Mouse (Mus musculus) inflammation-experienced regulatory T-cells, adult 6 months (primary cell): ENCODE data around the gene Disc1. TPM values are rescaled to one million over a fixed set of nuclear protein-coding genes. Genes with fewer than 3 reads are reported as not detected.
A peak's percentile ranks its signal among the peaks of the same experiment; 100 is the strongest.

Experiments used
- ATAC-seq: one replicate; pipeline ENCODE4 v1.8.0; 2017
- polyA plus RNA-seq, 3 experiments: library from polyadenylated mRNA; unstranded; fragments of 100-300 nt; shearing (Covaris generic); gene quantifications; one replicate each; pipeline ENCODE4 v1.2.1; 2017

Disc1 gene
- polyA plus RNA-seq, 3 experiments from 2014 or later, result 0.24 to 0.61 (median 0.40) TPM

DNA sequence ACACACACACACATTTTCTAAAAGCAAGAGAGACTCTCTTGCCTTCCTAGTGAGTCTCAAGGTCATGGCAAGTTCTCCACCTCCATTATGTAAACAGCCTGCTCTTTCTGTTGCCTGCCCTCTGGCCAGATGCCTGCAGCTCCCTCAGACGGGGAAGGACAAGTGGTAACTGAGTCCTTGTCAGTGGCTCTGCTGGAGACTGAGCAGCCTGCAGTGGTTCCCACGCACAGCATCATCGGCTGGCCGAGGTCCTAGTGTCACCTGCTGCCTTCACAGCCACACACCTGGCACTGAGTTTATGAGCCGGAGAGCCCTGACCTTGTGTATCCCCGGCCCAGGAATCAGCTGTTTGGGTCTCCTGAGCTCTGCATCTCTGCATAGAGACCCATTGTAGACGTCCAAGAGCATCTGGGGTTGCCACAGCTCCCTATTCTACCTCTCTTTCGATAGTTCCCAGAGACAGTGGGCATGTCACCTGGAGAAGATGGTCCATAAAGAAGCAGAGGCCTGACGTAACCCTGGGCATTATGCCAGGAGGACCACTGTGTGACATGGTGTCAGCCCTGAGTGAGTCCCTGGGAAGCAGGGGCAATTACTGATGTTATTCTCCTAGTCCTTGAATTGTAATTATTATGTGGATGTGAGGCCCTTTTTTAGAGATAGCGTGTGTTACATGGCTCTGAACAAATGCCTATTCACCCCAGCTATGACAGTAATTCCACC lies 169.2 kb downstream of the Disc1 start:
- no peak for ATAC-seq

- ATAC-seq, result no peak
Observed at GRCm38 (mm10) chr8:125224271-125224699, 170.3 kb downstream of the Disc1 start.

DNA sequence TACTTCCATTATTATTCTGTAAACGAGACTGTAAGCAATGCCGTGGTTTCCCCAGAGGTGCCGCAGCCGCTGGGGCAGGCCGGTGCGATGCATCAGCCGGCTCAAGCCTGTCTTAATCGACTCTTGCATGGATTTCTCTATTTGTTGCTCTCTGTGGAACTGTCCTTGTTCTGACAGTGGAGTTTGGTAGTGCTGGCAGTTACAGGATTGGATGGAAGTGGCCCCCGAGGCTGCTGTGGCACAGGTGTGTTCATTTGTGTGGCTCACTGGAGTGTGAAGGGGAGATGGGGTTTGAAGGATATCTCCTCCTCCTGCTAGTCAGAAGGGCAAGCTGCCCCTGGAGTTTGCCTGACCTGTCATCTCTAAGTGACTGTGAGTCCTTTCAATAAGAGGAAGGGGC lies 171.3 kb downstream of the Disc1 start:
- ATAC-seq, result no peak

DNA sequence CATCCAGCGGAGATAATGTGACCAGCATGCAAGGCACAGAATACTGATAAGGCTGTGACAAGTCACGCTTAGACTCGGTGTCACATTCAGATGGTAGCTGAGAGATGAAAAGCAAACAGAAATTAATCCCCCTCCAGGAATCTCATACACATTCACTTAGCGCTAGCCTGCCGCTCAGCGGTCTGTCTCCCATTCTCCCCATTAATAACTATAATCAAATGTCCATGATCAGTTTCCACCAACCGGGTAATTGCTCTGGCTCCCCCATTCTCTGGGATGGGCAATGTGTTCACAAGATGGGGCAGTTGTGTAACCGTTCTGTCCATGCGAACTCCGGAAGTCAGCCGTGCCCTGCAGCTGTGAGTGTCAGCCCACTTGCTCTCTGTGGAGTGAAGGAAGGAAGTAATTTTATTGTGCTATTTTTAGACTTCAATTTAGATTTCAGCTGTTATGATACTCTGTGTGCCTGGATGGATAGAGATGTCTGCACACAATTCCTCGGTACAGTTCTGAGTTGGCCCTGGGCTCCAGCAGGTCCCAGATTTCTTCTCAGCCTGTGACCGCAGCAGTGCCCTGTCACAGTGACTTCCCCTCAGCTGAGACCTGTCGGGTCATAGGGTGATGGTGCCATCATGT lies 173.1 kb downstream of the Disc1 start:
- no peak for ATAC-seq

DNA sequence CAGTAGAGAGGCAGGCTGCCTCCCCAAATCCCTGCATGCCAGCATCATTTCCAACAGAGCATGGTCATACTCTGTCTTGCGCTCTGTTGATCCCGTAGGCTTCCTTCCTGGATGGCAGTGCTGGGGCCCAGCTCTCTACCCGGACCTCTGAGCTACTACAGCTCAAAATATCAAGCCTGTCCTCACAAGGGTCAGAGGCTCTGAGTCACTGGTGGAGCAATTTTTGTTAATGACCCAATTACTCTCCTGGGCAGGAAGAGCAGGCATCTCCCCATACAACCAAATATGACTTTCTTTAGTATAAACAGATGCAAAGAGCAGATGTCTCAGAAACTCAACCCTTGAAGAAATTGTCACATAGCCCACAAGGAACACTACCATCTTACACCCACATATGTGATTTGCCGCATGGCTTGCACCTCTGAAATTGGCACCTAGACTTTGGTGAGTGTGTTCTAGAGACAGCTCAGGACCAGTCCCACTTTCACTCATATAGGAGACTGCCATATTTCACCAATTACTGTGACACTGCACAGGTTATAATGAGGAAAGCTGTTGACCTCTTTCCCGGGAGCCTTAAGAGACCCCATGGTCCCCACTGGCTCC lies 176.6 kb downstream of the Disc1 start:
- ATAC-seq, result no peak

GRCm38 (mm10) chr8:125232724-125233123 lies 178.7 kb downstream of the Disc1 start:
- ATAC-seq, result no peak

- no peak for ATAC-seq
Observed at GRCm38 (mm10) chr8:125235898-125236835, 182.2 kb downstream of the Disc1 start.

DNA sequence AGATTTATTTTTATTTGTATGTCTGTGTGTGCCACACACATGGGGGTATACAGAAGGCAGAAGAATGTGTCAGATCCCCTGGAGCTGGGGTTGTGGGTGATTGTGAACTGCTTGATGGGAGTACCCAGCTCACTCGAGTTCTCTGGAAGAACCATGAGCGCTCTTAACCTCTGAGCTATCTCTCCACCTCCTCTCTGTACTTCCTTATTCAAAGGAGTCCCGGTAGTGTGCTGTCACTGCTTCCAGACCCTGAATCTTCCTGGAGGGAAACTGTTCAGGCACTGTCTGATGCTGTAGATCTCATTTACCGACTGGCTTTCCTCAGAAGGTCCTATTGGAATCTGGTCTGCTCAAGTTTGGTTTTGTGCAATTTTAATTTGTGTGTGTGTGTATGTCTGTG lies 186.8 kb downstream of the Disc1 start:
- no peak for ATAC-seq

DNA sequence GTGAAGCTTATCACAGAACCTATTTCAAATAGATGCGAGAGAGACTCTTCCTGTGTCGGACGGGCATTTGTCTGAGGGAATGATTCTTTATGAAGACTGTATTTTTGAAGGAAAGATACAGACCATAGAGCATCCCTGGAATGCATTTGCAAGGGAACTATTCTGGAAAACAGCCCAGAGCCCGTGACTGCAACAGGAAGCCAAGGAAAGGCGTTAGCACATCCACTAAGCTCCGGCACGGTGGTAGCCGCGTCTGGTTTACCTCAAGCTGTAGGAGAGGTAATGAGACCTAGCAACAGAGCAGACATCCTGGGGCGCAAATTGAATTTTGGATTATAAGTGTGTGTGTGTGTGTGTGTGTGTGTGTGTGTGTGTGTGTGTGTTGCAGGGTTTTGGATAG lies 188.4 kb downstream of the Disc1 start:
- no peak for ATAC-seq

- ATAC-seq, result no peak
Observed at GRCm38 (mm10) chr8:125242921-125243320, 188.9 kb downstream of the Disc1 start.

- no peak for ATAC-seq
Observed at GRCm38 (mm10) chr8:125246737-125247292, 192.8 kb downstream of the Disc1 start.

DNA sequence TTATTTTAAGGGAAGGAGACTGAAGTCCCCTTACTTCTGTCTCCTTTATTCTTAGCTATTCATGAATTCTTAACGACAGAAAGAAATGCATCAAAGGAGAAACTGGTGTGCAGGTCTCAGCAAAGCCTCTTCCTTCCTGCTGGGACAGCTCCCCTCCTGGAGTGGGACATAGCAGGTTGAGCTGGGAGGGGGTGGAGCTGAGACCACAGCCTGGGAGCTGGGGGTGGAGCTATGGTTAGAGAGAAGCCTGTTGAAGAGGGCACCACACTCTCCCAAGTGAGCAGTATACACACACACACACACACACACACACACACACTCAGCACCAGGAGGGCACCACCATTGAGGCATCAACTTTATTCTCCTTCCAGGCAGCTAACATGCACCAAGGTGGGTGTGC lies 193.4 kb downstream of the Disc1 start:
- ATAC-seq, result no peak

- no peak for ATAC-seq
Observed at GRCm38 (mm10) chr8:125252946-125253345, 199.0 kb downstream of the Disc1 start.

DNA sequence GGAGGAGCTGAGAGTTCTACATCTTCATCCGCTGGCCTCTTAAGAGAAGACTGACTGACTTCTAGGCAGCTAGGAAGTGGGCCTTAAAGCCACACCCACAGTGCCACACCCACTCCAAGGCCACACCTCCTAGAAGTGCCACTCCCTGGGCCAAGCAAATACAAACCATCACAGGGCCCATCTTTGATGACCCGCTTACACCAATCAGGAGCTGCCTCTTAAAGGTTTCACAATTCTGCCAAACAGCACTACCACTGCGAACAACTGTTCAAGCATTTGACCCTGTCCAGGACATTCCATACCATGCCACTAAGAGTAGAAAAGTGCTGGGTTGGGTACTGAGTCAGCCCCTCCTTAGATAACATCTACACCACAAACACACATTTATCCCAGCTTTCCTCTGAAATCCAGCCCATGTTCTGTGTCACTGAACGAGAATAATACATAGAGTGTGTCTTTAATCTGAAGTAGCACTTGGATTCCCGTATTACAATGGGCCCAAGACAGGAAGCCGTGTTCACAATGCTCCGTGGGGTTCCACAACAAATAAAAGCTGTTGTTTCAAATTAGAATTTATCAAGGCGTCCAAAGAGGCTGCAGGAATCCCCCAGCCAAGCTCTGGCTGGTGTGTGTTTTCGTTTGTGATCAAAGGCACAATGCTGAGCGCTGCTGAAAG lies 199.6 kb downstream of the Disc1 start:
- ATAC-seq, result peak; percentile 67

DNA sequence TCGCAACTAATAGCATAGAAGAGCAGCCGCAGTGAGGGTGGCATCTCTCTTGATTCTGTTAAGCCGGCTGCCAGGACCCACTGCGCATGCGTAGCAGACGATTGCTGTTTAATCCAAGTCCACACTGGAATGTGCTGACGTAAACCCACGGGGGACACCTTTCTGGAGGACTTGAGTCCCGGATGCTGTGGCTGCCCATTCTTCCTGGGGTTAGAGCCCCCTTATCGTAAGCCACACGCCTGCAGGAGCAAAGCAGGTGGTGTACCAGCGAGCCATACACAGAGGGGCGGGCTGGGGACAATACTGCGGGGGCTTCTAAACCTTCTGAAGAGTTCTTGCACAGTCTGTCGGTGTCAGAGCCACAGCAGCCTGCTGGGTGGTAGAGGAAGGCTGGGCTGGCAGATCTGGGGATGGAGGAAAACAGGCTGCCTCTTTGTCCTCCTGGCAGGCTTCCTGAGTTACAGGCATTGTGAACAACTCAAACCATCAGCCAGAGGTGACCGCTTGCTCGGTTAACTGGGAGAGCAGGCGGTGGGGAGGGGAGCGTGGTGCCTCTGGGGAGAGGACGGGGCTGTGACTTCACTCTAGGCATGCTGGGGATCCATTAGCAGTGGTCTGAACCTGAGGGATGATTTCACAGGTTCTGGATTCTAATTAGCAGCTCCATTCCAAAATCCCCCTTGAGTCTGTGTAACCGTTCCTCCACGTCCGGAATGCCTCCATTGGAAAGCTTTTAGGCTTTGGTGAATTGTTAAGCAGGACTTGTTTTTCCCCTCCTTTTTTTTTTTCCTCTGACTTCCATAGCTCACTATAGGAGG lies 200.4 kb downstream of the Disc1 start:
- peak; percentile 75 for ATAC-seq

- ATAC-seq, result no peak
Observed at GRCm38 (mm10) chr8:125255006-125255685, 201.2 kb downstream of the Disc1 start.

- no peak for ATAC-seq
Observed at GRCm38 (mm10) chr8:125257660-125258059, 203.7 kb downstream of the Disc1 start.

- no peak for ATAC-seq
Observed at GRCm38 (mm10) chr8:125258806-125259500, 205.0 kb downstream of the Disc1 start.

DNA sequence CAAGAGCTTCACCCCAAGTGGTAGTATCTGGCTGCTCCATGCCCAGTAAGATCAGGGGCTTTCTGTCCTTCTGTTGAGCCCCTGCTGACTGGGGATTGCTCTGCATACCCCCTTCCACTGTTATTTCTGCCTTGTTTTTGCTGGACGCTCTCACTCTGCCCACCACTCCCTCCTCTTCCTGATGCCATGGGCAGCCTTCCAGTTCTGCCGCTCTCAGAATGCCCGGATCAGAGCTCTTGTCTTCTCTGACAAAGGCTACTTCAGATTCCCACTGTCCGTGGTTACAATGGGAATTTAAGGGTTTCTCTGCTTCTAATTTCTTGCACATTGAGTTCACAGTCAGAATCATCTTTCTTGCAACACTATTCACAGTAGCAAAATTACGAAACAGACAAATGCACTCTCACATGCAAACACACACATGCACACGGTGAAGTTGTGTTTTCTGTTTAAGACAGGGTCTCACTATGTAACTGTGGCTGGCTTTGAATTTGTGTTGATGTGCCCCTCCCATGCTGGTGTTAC lies 214.2 kb downstream of the Disc1 start:
- ATAC-seq, result no peak
